Mouse (Mus musculus) c-Kit-positive CD71-positive TER-119-negative erythroid progenitor cells, embryonic 14.5 days (primary cell): Measurements from ENCODE around the gene Vip.

Experiments used
- DNase-seq: peaks from one replicate; pipeline ENCODE4 v3.0.0-alpha.2; 2013; ENCODE audit warnings: low read depth

Gene Vip

GRCm38 (mm10) chr10:5639112-5639511 lies at the start of gene Vip:
Gene Vip, plus strand, starts transcription at chr10:5639218.
- DNase-seq = no peak

GRCm38 (mm10) chr10:5591061-5591460 lies 48.0 kb upstream of the Vip start:
- DNase-seq = no peak

- DNase-seq = no peak
Observed at GRCm38 (mm10) chr10:5591996-5592395, 47.0 kb upstream of the Vip start.

- DNase-seq = no peak
Observed at GRCm38 (mm10) chr10:5593464-5593863, 45.6 kb upstream of the Vip start, which contains the start of gene Myct1. Gene Myct1, plus strand, starts transcription at chr10:5593775.

- DNase-seq = no peak
Observed at GRCm38 (mm10) chr10:5594457-5594856, 44.6 kb upstream of the Vip start.

- no peak for DNase-seq
Observed at GRCm38 (mm10) chr10:5596559-5596958, 42.5 kb upstream of the Vip start.

GRCm38 (mm10) chr10:5600123-5600522 lies 38.9 kb upstream of the Vip start:
- DNase-seq = peak; percentile 55

GRCm38 (mm10) chr10:5603512-5603911 lies 35.5 kb upstream of the Vip start:
- no peak for DNase-seq

GRCm38 (mm10) chr10:5604371-5604770 lies 34.6 kb upstream of the Vip start:
- DNase-seq = no peak

- no peak for DNase-seq
Observed at GRCm38 (mm10) chr10:5608874-5609273, 30.1 kb upstream of the Vip start.

GRCm38 (mm10) chr10:5615186-5616040 lies 23.6 kb upstream of the Vip start:
- DNase-seq = no peak

GRCm38 (mm10) chr10:5626268-5626667 lies 12.8 kb upstream of the Vip start:
- no peak for DNase-seq

GRCm38 (mm10) chr10:5633672-5634200 lies 5.3 kb upstream of the Vip start:
- DNase-seq = no peak

GRCm38 (mm10) chr10:5634336-5634735 lies 4.7 kb upstream of the Vip start:
- DNase-seq = no peak

- no peak for DNase-seq
Observed at GRCm38 (mm10) chr10:5637322-5637721, 1.7 kb upstream of the Vip start.

- no peak for DNase-seq
Observed at GRCm38 (mm10) chr10:5681275-5681674, 42.3 kb downstream of the Vip start.

GRCm38 (mm10) chr10:5685608-5686007 lies 46.6 kb downstream of the Vip start:
- DNase-seq = peak; percentile 19

GRCm38 (mm10) chr10:5694351-5694750 lies 55.3 kb downstream of the Vip start:
- no peak for DNase-seq
